Mouse (Mus musculus) E14TG2a.4 (cell line): ENCODE measurements at regions not wholly inside any gene's neighbourhood (a gene's known extent, or its start where the extent isn't known, plus 50 kb on each side); places are given as distances from the start of the nearest gene placed in this dataset.

ENCODE experiments used
- CTCF ChIP-seq: conservative IDR thresholded peaks from 2 replicates; pipeline ENCODE4 v1.5.1; 2014; ENCODE audit warnings: low read length
- NANOG ChIP-seq: IDR thresholded peaks from 2 replicates; pipeline ENCODE4 v1.6.1; 2014; ENCODE audit warnings: borderline replicate concordance, low read length, mixed read lengths
- POU5F1 ChIP-seq: IDR thresholded peaks from 2 replicates; pipeline ENCODE4 v1.6.1; 2014; ENCODE audit warnings: low read length, borderline replicate concordance

- TF ChIP-seq CTCF (no peak), NANOG (no peak), POU5F1 (no peak)
Observed at GRCm38 (mm10) chr6:148595009-148595770, 151.0 kb upstream of the Tmtc1 start.
